Mouse (Mus musculus) cortical plate, adult 2 months (tissue): ENCODE results near the gene Cdan1.

ENCODE experiments used
- CTCF ChIP-seq: fragments of 200-500 bp; IDR thresholded peaks from 2 replicates; pipeline ENCODE4 v1.5.1; 2011; ENCODE audit warnings: mild to moderate bottlenecking, control low read depth, low read length; ENCODE audit not compliant: insufficient read depth; ENCODE audit errors: extremely low read depth
- POLR2A ChIP-seq: fragments of 200-500 bp; IDR thresholded peaks from 2 replicates; pipeline ENCODE4 v1.6.1; 2011; ENCODE audit warnings: mild to moderate bottlenecking, low read length, control low read depth; ENCODE audit not compliant: insufficient read depth; ENCODE audit errors: extremely low read depth

- TF ChIP-seq CTCF: no peak
- no peak for TF ChIP-seq POLR2A
Observed at GRCm38 (mm10) chr2:120858131-120858530, 8.2 kb upstream of the Cdan1 start.
